ENCODE assay signal across 1 mouse cellular context in the genomic region with DNA sequence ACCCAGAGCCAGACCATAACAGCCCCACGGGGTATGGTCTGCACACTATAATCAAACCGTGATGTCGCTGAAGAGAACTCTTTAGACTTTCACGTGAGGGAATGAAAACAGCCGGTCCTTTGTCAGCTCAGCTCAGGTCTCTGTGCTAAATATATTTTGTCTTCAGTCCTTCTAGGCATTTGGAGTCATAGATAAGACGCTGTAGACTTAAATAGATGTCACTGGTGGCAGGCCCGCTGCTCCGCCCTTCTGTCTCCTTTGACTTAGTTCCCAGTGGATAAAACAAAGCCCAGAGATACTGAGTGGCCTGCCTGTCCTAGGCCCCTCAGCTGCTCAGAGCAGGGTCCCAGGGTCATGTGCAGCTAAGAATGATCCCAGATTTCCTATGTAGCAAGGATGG.
TF ChIP-seq lines count a peak whose summit lies in the region.

No protein-coding gene starts in this region.

TF ChIP-seq in MEL, 35 proteins besides CTCF, POLR2A, EP300 and RAD21 (continued from another document):
- TF ChIP-seq JUND (IDR thresholded peaks at IDR 0.05; ENCODE audit: low read depth, low read length) (no peak), NRF1 (IDR thresholded peaks at IDR 0.05; ENCODE audit: insufficient read depth, low read depth, low read length, poor library complexity, severe bottlenecking) (no peak), ZC3H11A (IDR thresholded peaks at IDR 0.05; ENCODE audit: low read depth, low read length) (no peak), ETS1 (IDR thresholded peaks at IDR 0.05; ENCODE audit: low read depth, low read length) (peak; percentile 74; the same call in 1 of the 2 replicates), HCFC1 (IDR thresholded peaks at IDR 0.05; ENCODE audit: low read depth, low read length) (no peak), MXI1 (IDR thresholded peaks at IDR 0.05; ENCODE audit: low read depth, low read length) (no peak), USF1 (IDR thresholded peaks at IDR 0.05; ENCODE audit: low read depth, low read length) (no peak), MAX (IDR thresholded peaks at IDR 0.05; ENCODE audit: low read length) (no peak), BHLHE40 (IDR thresholded peaks at IDR 0.05; ENCODE audit: borderline replicate concordance, low read depth, low read length) (peak; percentile 94), POLR2AphosphoS5 (IDR thresholded peaks at IDR 0.05; ENCODE audit: borderline replicate concordance, low read depth, low read length) (no peak)
TF ChIP-seq in MEL: peak in this region for 6.
